Mouse (Mus musculus) CH12.LX (cell line): ENCODE measurements around the gene Retnlg. TPM values are rescaled to one million over a fixed set of nuclear protein-coding genes. Genes with fewer than 3 reads are reported as not detected.

Source experiments
- DNase-seq: peaks from one replicate; pipeline ENCODE4 v3.0.0-alpha.2; 2013; ENCODE audit errors: extremely low read depth
- H3K27ac ChIP-seq: 2 replicates; pipeline ENCODE4 v1.5.1; 2012; ENCODE audit warnings: low read depth, mild to moderate bottlenecking, control low read depth, moderate library complexity; ENCODE audit not compliant: insufficient read depth
- H3K27me3 ChIP-seq: replicated peaks from 2 replicates; pipeline ENCODE3; 2012; ENCODE audit warnings: inconsistent platforms
- H3K36me3 ChIP-seq, 2 experiments: replicated peaks in 1 of 2; 2 replicates each; pipeline versions ENCODE3 to v1.6.1; 2012; ENCODE audit warnings: inconsistent platforms in 1 of 2, low read length in 1 of 2, mild to moderate bottlenecking in 1 of 2, mixed read lengths in 1 of 2, moderate library complexity in 1 of 2; ENCODE audit not compliant: control insufficient read depth in 1 of 2, insufficient read depth in 1 of 2
- H3K4me1 ChIP-seq, 2 experiments: 2 replicates each; pipeline ENCODE4 v1.6.1; 2012; ENCODE audit warnings: inconsistent platforms in 1 of 2, moderate library complexity in 1 of 2; ENCODE audit not compliant: insufficient read depth in 2 of 2, control insufficient read depth in 1 of 2
- H3K4me2 ChIP-seq: 2 replicates; pipeline ENCODE4 v1.6.1; 2012; ENCODE audit warnings: low read depth, mild to moderate bottlenecking, control low read depth; ENCODE audit not compliant: poor library complexity, insufficient read depth, severe bottlenecking
- H3K4me3 ChIP-seq, 3 experiments: fragments of 150-350 bp in 1 of 3; sonication (generic) in 1 of 3; replicated peaks in 1 of 3; 2 replicates each; pipeline versions ENCODE3 to v1.5.1; 2011 to 2012; ENCODE audit warnings: low read depth in 2 of 3, low read length in 2 of 3, mild to moderate bottlenecking in 2 of 3, moderate library complexity in 2 of 3, control low read depth in 1 of 3, improper control_type of control experiment in 1 of 3, inconsistent platforms in 1 of 3, mixed read lengths in 1 of 3; ENCODE audit not compliant: poor library complexity in 1 of 3
- H3K79me2 ChIP-seq: replicated peaks from 2 replicates; pipeline ENCODE4 v1.6.1; 2012; ENCODE audit warnings: mild to moderate bottlenecking, moderate library complexity; ENCODE audit not compliant: control insufficient read depth, poor library complexity, insufficient read depth, severe bottlenecking; ENCODE audit errors: extremely low read depth
- H3K9ac ChIP-seq: 2 replicates; pipeline ENCODE4 v1.6.1; 2012; ENCODE audit warnings: low read depth, mild to moderate bottlenecking, control low read depth, moderate library complexity; ENCODE audit not compliant: insufficient read depth
- H3K9me3 ChIP-seq: replicated peaks from 2 replicates; pipeline ENCODE3; 2012; ENCODE audit warnings: low read length, inconsistent platforms, mixed read lengths
- JUND ChIP-seq: conservative IDR thresholded peaks from 2 replicates; pipeline ENCODE4 v1.6.1; 2011; ENCODE audit warnings: low read depth, low read length, improper control_type of control experiment
- KAT2A ChIP-seq: IDR thresholded peaks from 2 replicates; pipeline ENCODE4 v1.6.1; 2012; ENCODE audit warnings: low read length, improper control_type of control experiment, inconsistent platforms; ENCODE audit not compliant: insufficient replicate concordance
- MAFK ChIP-seq: IDR thresholded peaks from 2 replicates; pipeline ENCODE4 v1.6.1; 2011; ENCODE audit warnings: low read length, improper control_type of control experiment; ENCODE audit not compliant: insufficient replicate concordance
- MEF2A ChIP-seq: IDR thresholded peaks from 2 replicates; pipeline ENCODE4 v1.6.1; 2014; ENCODE audit warnings: low read depth, mild to moderate bottlenecking, inconsistent platforms, low read length, improper control_type of control experiment, borderline replicate concordance
- MXI1 ChIP-seq: IDR thresholded peaks from 2 replicates; pipeline ENCODE4 v1.6.1; 2011; ENCODE audit warnings: mild to moderate bottlenecking, low read depth, low read length, improper control_type of control experiment
- NELFE ChIP-seq: IDR thresholded peaks from 2 replicates; pipeline ENCODE4 v1.6.1; 2011; ENCODE audit warnings: low read depth, low read length, improper control_type of control experiment
- PAX5 ChIP-seq: IDR thresholded peaks from 2 replicates; pipeline ENCODE4 v1.6.1; 2012; ENCODE audit warnings: low read length, inconsistent platforms, mixed read lengths
- POLR2A ChIP-seq: IDR thresholded peaks from 2 replicates; pipeline ENCODE4 v1.6.1; 2011; ENCODE audit warnings: low read depth, mild to moderate bottlenecking, improper control_type of control experiment, low read length
- RCOR1 ChIP-seq: conservative IDR thresholded peaks from 2 replicates; pipeline ENCODE4 v1.6.1; 2012; ENCODE audit warnings: low read depth, mild to moderate bottlenecking, inconsistent platforms, low read length, improper control_type of control experiment
- dilution Hi-C: fragments of 300-500 bp; cut with MboI; formaldehyde crosslinking; loops from 2 replicates; pipeline ENCODE4 v1.14.3; 2020; ENCODE audit warnings: low sequenced_read_pairs; ENCODE audit not compliant: extremely low pct_unique_long_range_greater_than_20kb, extremely low pct_ligation_motif_present
- in situ Hi-C: fragments of 300-500 bp; cut with MboI; formaldehyde crosslinking; loops from 3 replicates; pipeline ENCODE4 v1.14.3; 2019; ENCODE audit warnings: low sequenced_read_pairs, low pct_ligation_motif_present, low pct_unique_long_range_greater_than_20kb, mixed read lengths
- polyA plus RNA-seq: library from polyadenylated mRNA; unstranded; fragments of >175 nt; gene quantifications from 2 replicates; pipeline ENCODE4 v1.2.1, GENCODE M21; 2012; ENCODE audit warnings: low read depth; ENCODE audit not compliant: insufficient read length
- total RNA-seq, 2 experiments: library from RNA; depleted of rRNA; stranded (reverse); fragments of 300-350 nt in 1 of 2; fragments of >200 nt in 1 of 2; gene quantifications; 2 replicates each; pipeline ENCODE4 v1.2.3; 2012 to 2014

Gene Retnlg
- total and polyA plus RNA-seq, 3 experiments = not detected

- Histone ChIP-seq H3K4me3 (no peak overlapping the region), H3K4me1 (no peaks in the 10 kb centered on the region), H3K27ac (no peak overlapping the region), H3K27me3 (no peaks in the 10 kb centered on the region), H3K4me2 (no peak overlapping the region), H3K9ac (no peak overlapping the region), H3K9me3 (no peaks in the 10 kb centered on the region), H3K79me2 (no peaks in the 10 kb centered on the region), H3K36me3 (peaks cover 11 to 20% of the 10 kb centered on the region in 2 experiments)
- dilution Hi-C loops = no loop called here
- in situ Hi-C loops = no loop called here
- TF ChIP-seq RCOR1 = no peak
- TF ChIP-seq JUND = no peak
- TF ChIP-seq MEF2A = no peak
- TF ChIP-seq MXI1 = no peak
- TF ChIP-seq KAT2A = no peak
- no peak for TF ChIP-seq NELFE
- no peak for TF ChIP-seq MAFK
- TF ChIP-seq POLR2A = no peak
- TF ChIP-seq PAX5 = no peak
- no peak for DNase-seq
Measured at GRCm38 (mm10) chr16:48923724-48924123, 51.3 kb downstream of the Retnlg start.

Other genes with a start within 250 kb of the Retnlg start
- gene Trat1, start 100.6 kb upstream of the Retnlg start, total RNA-seq (2012; rRNA removed) = not detected in 2 replicates
- not detected in 2 replicates for gene Trat1, start 100.6 kb upstream of the Retnlg start, total RNA-seq (2014; rRNA removed)
- not detected in 2 replicates for gene Trat1, start 100.6 kb upstream of the Retnlg start, polyA plus RNA-seq
- not detected in 2 replicates for gene Retnlb, start 55.8 kb upstream of the Retnlg start, total RNA-seq (2012; rRNA removed)
- gene Retnlb, start 55.8 kb upstream of the Retnlg start, total RNA-seq (2014; rRNA removed) = not detected in 2 replicates
- gene Retnlb, start 55.8 kb upstream of the Retnlg start, polyA plus RNA-seq = not detected in 2 replicates
- not detected in 2 replicates for gene Retnla, start 30.1 kb upstream of the Retnlg start, total RNA-seq (2012; rRNA removed)
- gene Retnla, start 30.1 kb upstream of the Retnlg start, total RNA-seq (2014; rRNA removed) = not detected in 2 replicates
- not detected in 2 replicates for gene Retnla, start 30.1 kb upstream of the Retnlg start, polyA plus RNA-seq
- 15.2 and 17.0 TPM in 2 replicates for gene Dzip3, start 121.5 kb downstream of the Retnlg start, total RNA-seq (2012; rRNA removed)
- gene Dzip3, start 121.5 kb downstream of the Retnlg start, total RNA-seq (2014; rRNA removed) = 31.6 and 34.4 TPM in 2 replicates
- 14.4 and 17.0 TPM in 2 replicates for gene Dzip3, start 121.5 kb downstream of the Retnlg start, polyA plus RNA-seq
- gene Cip2a, start 121.6 kb downstream of the Retnlg start, total RNA-seq (2012; rRNA removed) = 26.0 and 30.5 TPM in 2 replicates
- 82.5 and 90.9 TPM in 2 replicates for gene Cip2a, start 121.6 kb downstream of the Retnlg start, total RNA-seq (2014; rRNA removed)
- gene Cip2a, start 121.6 kb downstream of the Retnlg start, polyA plus RNA-seq = 62.5 and 86.0 TPM in 2 replicates
- gene Myh15, start 184.9 kb downstream of the Retnlg start, total RNA-seq (2012; rRNA removed) = under 0.01 TPM in 1 of 2 replicates, not detected in the other
- 0.07 TPM in 1 of 2 replicates, not detected in the other for gene Myh15, start 184.9 kb downstream of the Retnlg start, total RNA-seq (2014; rRNA removed)
- 0.07 TPM in 1 of 2 replicates, not detected in the other for gene Myh15, start 184.9 kb downstream of the Retnlg start, polyA plus RNA-seq